Mouse (Mus musculus): ENCODE measurements around the gene Hspa2.

DNA sequence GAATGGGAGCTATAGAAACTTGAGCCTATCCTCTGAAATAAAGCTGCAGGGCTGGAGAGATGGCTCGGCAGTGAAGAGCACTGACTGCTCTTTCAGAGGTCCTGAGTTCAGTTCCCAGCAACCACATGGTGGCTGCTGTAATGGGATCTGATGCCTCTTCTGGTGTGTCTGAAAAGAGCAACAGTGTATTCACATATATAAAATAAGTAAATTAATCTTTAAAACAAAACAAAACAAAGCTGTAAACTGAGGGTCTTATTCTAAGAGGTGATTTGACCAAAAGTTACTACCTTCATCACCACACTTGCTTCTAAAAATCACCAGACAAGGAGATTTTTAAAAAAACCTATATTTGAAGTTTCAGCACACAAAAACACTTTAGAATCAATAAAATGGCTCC lies 43.1 kb upstream of the Hspa2 start:
- TF ChIP-seq CTCF (IDR thresholded peaks at IDR 0.05; ENCODE audit: control insufficient read depth, insufficient read depth, insufficient read length) (no peak), CEBPB (IDR thresholded peaks at IDR 0.05; ENCODE audit: low read depth) (no peak), MYOD1 (IDR thresholded peaks at IDR 0.05; ENCODE audit: control insufficient read depth, insufficient read length, low read depth) (no peak), MAX (IDR thresholded peaks at IDR 0.05) (no peak), USF1 (IDR thresholded peaks at IDR 0.05; ENCODE audit: low read depth) (no peak), FOSL1 (IDR thresholded peaks at IDR 0.05; ENCODE audit: insufficient read depth, low read length, poor library complexity, severe bottlenecking) (no peak)

Measured in C2C12 (cell line).